Mouse (Mus musculus): ENCODE data around the gene Fndc10.
"Not testable (repeated sequence)": the region's sequence is repeated elsewhere in the genome, so short reads cannot be mapped to it uniquely, and the experiment has no call there.

Fndc10 gene

GRCm38 (mm10) chr4:155694111-155694481 lies at the start of gene Fndc10:
TSS of gene Fndc10 (plus strand) at chr4:155694342.
- peak; percentile 74 for DNase-seq

- DNase-seq = not testable (repeated sequence)
These were observed 48.8 kb upstream of the Fndc10 start, which contains the start of gene Gm10563 for GRCm38 (mm10) chr4:155645308-155645707. TSS of gene Gm10563 (minus strand) at chr4:155645408.

- DNase-seq = no peak
These were observed 48.4 kb upstream of the Fndc10 start for GRCm38 (mm10) chr4:155645721-155646120.

- no peak for DNase-seq
These were observed 44.8 kb upstream of the Fndc10 start for GRCm38 (mm10) chr4:155649355-155649754.

- DNase-seq = no peak
These were observed 42.4 kb upstream of the Fndc10 start for GRCm38 (mm10) chr4:155651553-155652269.

- DNase-seq = no peak
These were observed 41.7 kb upstream of the Fndc10 start for GRCm38 (mm10) chr4:155652283-155653085.

- no peak for DNase-seq
These were observed 41.1 kb upstream of the Fndc10 start, which contains the start of gene Mmp23 for GRCm38 (mm10) chr4:155653086-155653450. TSS of gene Mmp23 (minus strand) at chr4:155653384.

GRCm38 (mm10) chr4:155653451-155654182 lies 40.5 kb upstream of the Fndc10 start:
- no peak for DNase-seq

GRCm38 (mm10) chr4:155654183-155654455 lies 40.0 kb upstream of the Fndc10 start:
- DNase-seq = no peak

GRCm38 (mm10) chr4:155654456-155655298 lies 39.5 kb upstream of the Fndc10 start:
- no peak for DNase-seq

- DNase-seq = no peak
These were observed 37.9 kb upstream of the Fndc10 start for GRCm38 (mm10) chr4:155656214-155656751.

- no peak for DNase-seq
These were observed 35.2 kb upstream of the Fndc10 start for GRCm38 (mm10) chr4:155658961-155659360.

- DNase-seq = no peak
These were observed 33.5 kb upstream of the Fndc10 start for GRCm38 (mm10) chr4:155660641-155661040.

GRCm38 (mm10) chr4:155666903-155667302 lies 27.2 kb upstream of the Fndc10 start:
- DNase-seq = no peak

GRCm38 (mm10) chr4:155668689-155669597 lies 25.2 kb upstream of the Fndc10 start, which contains the start of gene Mib2:
TSS of gene Mib2 (minus strand) at chr4:155669198.
- DNase-seq = peak; percentile 99

GRCm38 (mm10) chr4:155669598-155670075 lies 24.5 kb upstream of the Fndc10 start:
- no peak for DNase-seq

GRCm38 (mm10) chr4:155670236-155670635 lies 23.9 kb upstream of the Fndc10 start:
- DNase-seq = not testable (repeated sequence)

- DNase-seq = no peak
These were observed 22.1 kb upstream of the Fndc10 start for GRCm38 (mm10) chr4:155672082-155672481.

GRCm38 (mm10) chr4:155675991-155676390 lies 18.2 kb upstream of the Fndc10 start:
- DNase-seq = peak; percentile 44

GRCm38 (mm10) chr4:155683670-155684277 lies 10.4 kb upstream of the Fndc10 start:
- DNase-seq = not testable (repeated sequence)
